Mouse (Mus musculus): Measurements from ENCODE around the gene Oxa1l.

- TF ChIP-seq POLR2A (IDR thresholded peaks at IDR 0.05; ENCODE audit: control insufficient read depth, extremely low read depth, insufficient read depth, low read length, poor library complexity) (no peak), CTCF (IDR thresholded peaks at IDR 0.05; ENCODE audit: borderline replicate concordance, control insufficient read depth, extremely low read depth, insufficient read depth, low read length, poor library complexity) (no peak)
Measured at GRCm38 (mm10) chr14:54352314-54352713, 8.3 kb upstream of the Oxa1l start.

Data from thymus, adult 2 months (tissue).